Mouse (Mus musculus) liver, embryonic 14.5 days (tissue): ENCODE measurements around the gene Hemk1. TPM values are rescaled to one million over a fixed set of nuclear protein-coding genes. Genes with fewer than 3 reads are reported as not detected.
A peak's percentile ranks its signal among the peaks of the same experiment; 100 is the strongest.
"Not testable (repeated sequence)": the region's sequence is repeated elsewhere in the genome, so short reads cannot be mapped to it uniquely, and the experiment has no call there.

Source experiments
- ATAC-seq: fragments of 200-750 bp; cut with Nextera tagmentation; 2 replicates; pipeline ENCODE4 v1.8.0; 2017; ENCODE audit warnings: moderate number of reproducible peaks, mild to moderate bottlenecking, moderate library complexity; ENCODE audit not compliant: insufficient read depth
- DNase-seq, 3 experiments: peaks; one replicate each; pipeline ENCODE4 v3.0.0-alpha.2; 2012 to 2013; ENCODE audit warnings: low read depth in 3 of 3, low spot score in 3 of 3
- H3K27ac ChIP-seq: fragments of 300-500 bp; sonication (generic); 2 replicates; pipeline ENCODE4 v1.5.1; 2014; ENCODE audit warnings: moderate library complexity, mild to moderate bottlenecking, control low read depth, inconsistent platforms
- H3K27me3 ChIP-seq: fragments of 300-500 bp; sonication (generic); 2 replicates; pipeline ENCODE4 v1.6.1; 2014; ENCODE audit warnings: mild to moderate bottlenecking, low read length, moderate library complexity; ENCODE audit not compliant: control insufficient read depth, insufficient read depth
- H3K36me3 ChIP-seq: fragments of 300-500 bp; sonication (generic); replicated peaks from 2 replicates; pipeline ENCODE4 v1.6.1; 2014; ENCODE audit warnings: low read depth; ENCODE audit not compliant: control insufficient read depth, insufficient read depth
- H3K4me1 ChIP-seq, 2 experiments: fragments of 200-500 bp in 1 of 2; fragments of 300-500 bp in 1 of 2; sonication (generic) in 1 of 2; replicated peaks; 2 replicates each; pipeline ENCODE4 v1.6.1; 2012 to 2014; ENCODE audit warnings: antibody characterized with exemption in 1 of 2, inconsistent platforms in 1 of 2, low read length in 1 of 2; ENCODE audit not compliant: control insufficient read depth in 2 of 2, insufficient read depth in 2 of 2
- H3K4me2 ChIP-seq: fragments of 300-500 bp; sonication (generic); 2 replicates; pipeline ENCODE4 v1.6.1; 2014; ENCODE audit warnings: low read depth, mild to moderate bottlenecking, control low read depth, moderate library complexity
- H3K4me3 ChIP-seq, 2 experiments: fragments of 200-500 bp in 1 of 2; fragments of 300-500 bp in 1 of 2; sonication (generic) in 1 of 2; 2 replicates each; pipeline ENCODE4 v1.5.1; 2012 to 2014; ENCODE audit warnings: low read depth in 2 of 2, low read length in 2 of 2, mild to moderate bottlenecking in 2 of 2, control low read depth in 1 of 2, inconsistent platforms in 1 of 2, moderate library complexity in 1 of 2; ENCODE audit not compliant: insufficient read depth in 1 of 2
- H3K9ac ChIP-seq: fragments of 300-500 bp; sonication (generic); replicated peaks from 2 replicates; pipeline ENCODE4 v1.6.1; 2014; ENCODE audit warnings: mild to moderate bottlenecking, control low read depth, moderate library complexity
- H3K9me3 ChIP-seq: fragments of 300-500 bp; sonication (generic); 2 replicates; pipeline ENCODE4 v1.6.1; 2016; ENCODE audit warnings: low read length, mixed read lengths; ENCODE audit not compliant: control insufficient read depth
- CTCF ChIP-seq: IDR thresholded peaks from 2 replicates; pipeline ENCODE4 v1.5.1; 2016; ENCODE audit warnings: antibody characterized with exemption, low read depth, control low read depth
- EP300 ChIP-seq: IDR thresholded peaks from 2 replicates; pipeline ENCODE4 v1.6.1; 2016; ENCODE audit warnings: antibody characterized with exemption, low read depth
- WGBS: fragments of 180-500 bp; shearing (Covaris S2); extraction: QIAGEN DNeasy Blood & Tissue Kit; methylation state at CpG from one replicate; pipeline ENCODE4 v1.1.7; 2014; ENCODE audit not compliant: insufficient replicate concordance; 5-methylcytosine and 5-hydroxymethylcytosine counted together
- polyA plus RNA-seq, 2 experiments: library from polyadenylated mRNA; depleted of rRNA in 1 of 2; stranded (reverse) in 1 of 2; unstranded in 1 of 2; fragments of >200 nt; fragmentation: Nextera tagmentation in 1 of 2; extraction: Ambion mirVana in 1 of 2; gene quantifications; 2 replicates each; pipeline versions ENCODE4 v1.2.1 to v1.2.3; 2012 to 2014

Hemk1 gene
- polyA plus RNA-seq, 2 experiments = 2.2 to 3.3 TPM

DNA sequence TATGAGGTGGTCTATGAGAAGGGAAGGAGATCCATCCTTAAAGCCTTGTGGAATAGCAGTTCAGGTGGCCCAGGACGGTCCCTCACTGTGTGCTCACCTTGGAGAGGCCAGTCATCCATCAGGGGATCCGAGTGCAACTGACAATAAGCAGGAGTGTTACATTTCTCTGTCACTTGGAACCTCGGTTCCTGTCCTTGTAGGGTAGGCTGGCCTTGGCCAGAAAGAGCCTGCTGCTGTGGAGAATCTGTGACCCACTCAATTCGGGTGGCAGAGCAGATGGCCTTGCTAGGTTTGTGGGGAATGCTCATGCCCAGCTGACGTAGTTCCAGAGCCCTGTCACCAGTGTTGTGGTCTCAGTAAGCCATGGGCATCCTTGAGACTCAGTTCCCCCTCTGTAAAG, 28.6 kb downstream of the Hemk1 start:
- WGBS = 63% methylated on average over 5 of the region's 5 CpGs
- H3K27ac ChIP-seq = no peak overlapping the region
- DNase-seq = no peak
- no peak overlapping the region for H3K4me2 ChIP-seq
- H3K36me3 ChIP-seq = no peaks in the 10 kb centered on the region
- TF ChIP-seq CTCF (no peak), EP300 (no peak)
- H3K4me1 ChIP-seq = peaks cover 31 to 58% of the 10 kb centered on the region in 2 experiments
- no peaks in the 10 kb centered on the region for H3K27me3 ChIP-seq
- H3K4me3 ChIP-seq = no peak overlapping the region
- no peak overlapping the region for H3K9ac ChIP-seq
- no peak for ATAC-seq
- no peaks in the 10 kb centered on the region for H3K9me3 ChIP-seq

DNA sequence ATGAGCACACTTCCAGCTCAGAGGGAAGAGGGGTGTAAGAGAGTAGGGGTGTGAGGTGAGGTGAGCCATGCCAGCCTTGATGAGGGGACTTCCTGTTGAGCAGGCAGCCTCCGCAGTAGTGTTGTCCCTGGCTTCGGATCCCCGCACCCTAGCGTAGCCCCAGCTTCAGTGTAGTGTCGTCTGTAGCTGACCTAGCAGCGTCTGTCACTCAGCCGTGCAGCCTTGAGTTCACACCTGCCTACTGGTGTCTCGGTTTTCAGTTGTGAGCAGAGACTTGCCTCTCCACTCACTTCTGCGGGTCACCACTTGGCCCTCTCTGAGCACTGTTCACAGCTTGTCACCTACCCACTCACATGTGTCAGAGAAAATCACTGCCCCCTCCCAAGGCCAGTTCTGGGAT, 29.0 kb downstream of the Hemk1 start:
- Histone ChIP-seq H3K4me3 (no peak overlapping the region), H3K36me3 (no peaks in the 10 kb centered on the region), H3K27ac (no peak overlapping the region), H3K4me2 (no peak overlapping the region), H3K9me3 (no peaks in the 10 kb centered on the region), H3K27me3 (no peaks in the 10 kb centered on the region), H3K4me1 (peaks cover 35 to 62% of the 10 kb centered on the region in 2 experiments), H3K9ac (no peak overlapping the region)
- 85% methylated on average over 9 of the region's 9 CpGs for WGBS
- ATAC-seq (no peak), DNase-seq (no peak)
- TF ChIP-seq EP300 (no peak), CTCF (no peak)

DNA sequence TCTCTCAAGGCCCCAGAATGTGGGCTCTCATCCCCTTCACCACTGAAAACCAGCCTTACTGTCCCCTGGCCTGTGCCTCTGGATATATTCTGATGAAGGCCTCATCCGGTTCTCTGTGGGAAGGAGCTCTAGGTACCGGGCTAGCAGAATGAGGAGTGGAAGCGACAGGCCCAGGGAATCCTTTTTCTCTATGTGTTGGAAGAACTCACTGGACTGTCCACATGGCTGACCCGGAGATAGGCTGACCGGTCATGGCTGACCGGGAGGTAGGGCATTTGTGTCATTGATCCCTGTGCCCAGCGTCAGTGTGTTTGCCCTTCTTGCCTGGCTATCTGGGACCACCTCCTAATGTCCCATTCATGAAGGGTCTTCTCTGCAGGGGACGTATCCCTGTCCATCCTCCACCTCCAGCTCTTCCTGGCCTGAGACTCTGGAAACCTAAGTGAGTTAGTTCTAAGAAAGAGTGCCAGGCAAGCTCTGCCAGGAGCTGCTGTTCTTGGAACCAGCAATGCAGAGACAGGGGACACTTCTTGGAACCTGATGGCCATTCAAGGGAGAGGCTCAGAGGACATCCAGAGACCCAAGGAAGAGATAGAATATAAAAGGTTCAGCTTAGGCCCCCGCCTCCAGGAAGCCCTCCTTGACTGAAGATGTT, 29.7 kb downstream of the Hemk1 start:
- Histone ChIP-seq H3K4me1 (peaks cover 36 to 63% of the 10 kb centered on the region in 2 experiments), H3K27me3 (no peaks in the 10 kb centered on the region), H3K9me3 (no peaks in the 10 kb centered on the region), H3K27ac (no peak overlapping the region), H3K9ac (no peak overlapping the region), H3K4me3 (no peak overlapping the region), H3K4me2 (no peak overlapping the region), H3K36me3 (no peaks in the 10 kb centered on the region)
- no peak for TF ChIP-seq CTCF
- no peak for TF ChIP-seq EP300
- DNase-seq (no peak), ATAC-seq (no peak)
- 85% methylated on average over 9 of the region's 9 CpGs for WGBS

DNA sequence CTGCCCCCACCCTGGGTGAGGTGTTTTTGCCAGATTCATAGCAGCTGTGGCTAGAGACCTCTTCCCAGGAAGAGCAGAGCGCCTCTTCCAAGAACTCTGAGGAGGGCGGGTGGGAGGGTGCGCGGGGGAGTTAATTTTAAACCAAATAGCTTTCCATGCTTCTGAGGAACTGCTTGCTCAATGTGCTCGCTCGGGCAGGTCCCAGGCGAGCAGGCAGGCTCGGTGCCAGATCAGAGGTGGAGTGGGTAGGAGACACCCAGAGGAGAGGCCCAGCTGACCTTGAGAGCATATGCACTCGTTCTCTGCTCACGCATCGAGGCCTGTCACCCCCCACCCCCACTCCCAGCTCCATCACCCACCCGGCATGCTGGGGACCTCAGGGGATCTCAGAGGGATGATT, 30.3 kb downstream of the Hemk1 start:
- Histone ChIP-seq H3K4me1 (peaks cover 31 to 62% of the 10 kb centered on the region in 2 experiments), H3K9me3 (no peaks in the 10 kb centered on the region), H3K36me3 (no peaks in the 10 kb centered on the region), H3K4me3 (no peak overlapping the region), H3K4me2 (peak overlapping the region; percentile 40), H3K27me3 (no peaks in the 10 kb centered on the region), H3K27ac (peak overlapping the region; percentile 5; the same call in 1 of the 2 replicates), H3K9ac (peak overlapping the region; percentile 21; the same call in 1 of the 2 replicates)
- DNase-seq (no peak), ATAC-seq (peak; percentile 17; the same call in 1 of the 2 replicates)
- no peak for TF ChIP-seq EP300
- no peak for TF ChIP-seq CTCF
- WGBS = 32% methylated on average over 12 of the region's 12 CpGs

DNA sequence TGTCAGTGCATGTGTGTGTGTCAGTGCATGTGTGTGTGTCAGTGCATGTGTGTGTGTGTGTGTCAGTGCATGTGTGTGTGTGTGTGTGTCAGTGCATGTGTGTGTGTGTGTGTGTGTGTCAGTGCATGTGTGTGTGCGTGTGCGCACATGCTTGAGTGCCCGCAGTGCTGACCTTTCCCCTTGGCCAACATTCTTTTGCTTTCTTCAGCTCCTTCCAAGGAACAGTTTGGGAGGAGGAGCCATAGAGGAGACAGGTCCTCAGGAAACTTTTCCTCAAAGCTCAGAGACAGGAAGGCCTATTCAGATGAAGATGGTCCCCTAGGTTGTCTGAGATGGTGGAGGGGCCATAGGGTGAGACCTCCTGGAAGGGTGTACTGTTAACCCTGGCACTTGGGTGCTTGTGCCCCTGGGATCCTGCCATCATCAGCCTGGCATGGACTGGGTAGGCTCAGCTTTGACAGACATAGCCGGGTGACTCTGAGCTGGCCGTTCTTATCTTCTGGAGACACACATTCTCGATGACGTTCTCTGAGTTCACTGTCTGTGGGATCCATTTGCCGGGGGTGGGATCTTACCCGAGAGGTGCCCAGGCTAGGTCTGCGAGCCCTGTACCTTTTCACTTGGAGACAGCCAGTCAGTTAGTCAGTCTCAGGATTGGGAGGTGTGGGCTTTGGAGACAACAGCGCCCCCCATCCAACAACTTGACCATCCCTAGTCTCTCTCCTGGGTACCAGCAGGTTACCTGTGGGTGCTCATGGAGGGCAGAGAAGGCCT, 30.9 kb downstream of the Hemk1 start:
- Histone ChIP-seq H3K27ac (peak overlapping the region; percentile 46), H3K4me3 (no peak overlapping the region), H3K36me3 (peaks cover under 1% of the 10 kb centered on the region), H3K4me2 (peak overlapping the region; percentile 40), H3K27me3 (no peaks in the 10 kb centered on the region), H3K9me3 (no peaks in the 10 kb centered on the region), H3K4me1 (peaks cover 27 to 61% of the 10 kb centered on the region in 2 experiments), H3K9ac (peak overlapping the region; percentile 21)
- 31% methylated on average over 11 of the region's 11 CpGs for WGBS
- DNase-seq = peak in 2 of 3 experiments; percentile 46 to 73
- peak; percentile 87 for ATAC-seq
- TF ChIP-seq CTCF = no peak
- peak; percentile 33; the same call in 1 of the 2 replicates for TF ChIP-seq EP300

DNA sequence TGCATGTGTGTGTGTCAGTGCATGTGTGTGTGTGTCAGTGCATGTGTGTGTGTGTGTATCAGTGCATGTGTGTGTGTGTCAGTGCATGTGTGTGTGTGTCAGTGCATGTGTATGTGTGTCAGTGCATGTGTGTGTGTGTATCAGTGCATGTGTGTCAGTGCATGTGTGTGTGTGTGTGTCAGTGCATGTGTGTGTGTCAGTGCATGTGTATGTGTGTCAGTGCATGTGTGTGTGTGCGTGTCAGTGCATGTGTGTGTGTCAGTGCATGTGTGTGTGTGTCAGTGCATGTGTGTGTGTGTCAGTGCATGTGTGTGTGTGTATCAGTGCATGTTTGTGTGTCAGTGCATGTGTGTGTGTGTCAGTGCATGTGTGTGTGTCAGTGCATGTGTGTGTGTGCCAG, 31.5 kb downstream of the Hemk1 start:
- H3K36me3 ChIP-seq, H3K27ac ChIP-seq, DNase-seq, H3K9me3 ChIP-seq, H3K4me2 ChIP-seq, ATAC-seq, H3K27me3 ChIP-seq, H3K4me3 ChIP-seq, H3K9ac ChIP-seq: not testable (repeated sequence)
- H3K4me1 ChIP-seq = peaks cover 30 to 64% of the 10 kb centered on the region in 2 experiments
- WGBS = 100% methylated on average over 1 of the region's 1 CpGs
